Mouse (Mus musculus): Measurements from ENCODE around the gene Trafd1. TPM values are rescaled to one million over a fixed set of nuclear protein-coding genes. Genes with fewer than 3 reads are reported as not detected.

Trafd1 gene
- polyA plus RNA-seq (2011; ENCODE audit: insufficient read depth, insufficient read length, low replicate concordance, missing spikeins), result 59.7 and 114 TPM in 2 replicates

DNA sequence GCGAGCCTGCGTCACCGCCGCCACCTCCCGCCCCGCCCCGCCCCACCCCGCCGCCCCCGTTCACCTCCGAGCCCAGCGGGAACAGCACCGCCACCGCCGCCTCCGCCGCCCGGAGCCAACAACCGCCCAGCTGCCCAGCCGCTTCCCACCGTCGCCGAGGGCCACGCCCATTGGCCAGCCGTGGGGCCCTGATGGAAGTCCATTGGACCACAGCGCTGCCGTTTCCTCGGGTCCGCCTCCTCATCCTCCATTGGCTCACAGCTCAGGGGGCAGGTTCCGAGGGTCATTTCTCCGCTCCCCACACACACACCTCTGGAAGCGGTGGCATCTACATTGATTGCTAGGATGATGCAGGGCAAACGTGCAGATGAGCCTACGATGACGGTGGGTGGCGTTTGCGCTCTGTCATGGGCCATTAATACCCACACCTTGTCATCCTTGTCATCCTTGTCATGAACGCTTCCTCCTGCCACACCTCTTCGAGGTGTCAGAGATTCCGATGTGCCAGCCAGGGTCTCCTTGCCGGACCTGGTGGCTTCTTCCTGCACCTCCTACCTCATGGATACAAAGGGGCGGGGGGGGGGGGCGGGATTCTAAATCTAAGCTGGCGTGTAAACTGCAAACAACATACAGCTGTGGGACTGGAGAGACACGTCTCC lies at the start of gene Trafd1:
Gene Trafd1 (minus strand): TSS at position 172 of the 659 bp plus-strand sequence.
- WGBS, result under 1% methylated on average over 39 of the region's 45 CpGs
- Histone ChIP-seq H3K4me1 (ENCODE audit: control insufficient read depth, insufficient read depth, low read length) (no peaks in the 10 kb centered on the region; the same call in 1 of the 2 replicates), H3K4me3 (replicated peaks; ENCODE audit: control insufficient read depth, low read depth, low read length) (peak within 1 kb of the TSS; percentile 95), H3K27ac (ENCODE audit: control insufficient read depth, insufficient read depth, low read depth, low read length, poor library complexity) (peak within 1 kb of the TSS; percentile 93)
- TF ChIP-seq POLR2A (IDR thresholded peaks at IDR 0.05; ENCODE audit: borderline replicate concordance, control insufficient read depth, low read depth, low read length) (peak; percentile 55; the same call in 1 of the 2 replicates), CTCF (IDR thresholded peaks at IDR 0.05; ENCODE audit: control insufficient read depth, insufficient read depth, low read length) (peak; percentile 12; the same call in 1 of the 2 replicates)

DNA sequence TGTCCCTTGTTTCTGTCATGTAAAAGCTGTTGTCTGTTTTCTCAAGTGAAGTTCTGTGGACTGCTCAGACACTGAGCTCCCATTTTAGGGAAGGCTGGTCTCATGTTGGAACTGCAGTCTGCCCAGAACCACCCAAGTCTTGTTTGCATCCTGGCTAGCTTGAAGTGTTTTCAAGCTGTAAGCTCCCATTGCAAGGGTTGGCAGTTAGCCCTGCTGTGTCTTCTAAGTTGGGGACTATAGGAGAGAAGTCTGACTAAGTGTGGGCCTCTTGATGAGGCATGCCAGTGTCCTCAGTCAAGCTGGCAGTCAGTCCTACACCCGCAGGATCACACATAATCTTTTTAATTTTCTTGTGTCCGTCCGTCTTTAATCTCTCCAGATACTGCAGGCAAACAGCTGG lies 43.5 kb upstream of the Trafd1 start:
- H3K4me3 ChIP-seq (replicated peaks; ENCODE audit: control insufficient read depth, low read depth, low read length), result no peak overlapping the region
- 89% methylated on average over 3 of the region's 3 CpGs for WGBS
- no peak overlapping the region for H3K27ac ChIP-seq (ENCODE audit: control insufficient read depth, insufficient read depth, low read depth, low read length, poor library complexity)
- TF ChIP-seq POLR2A (IDR thresholded peaks at IDR 0.05; ENCODE audit: borderline replicate concordance, control insufficient read depth, low read depth, low read length) (no peak), CTCF (IDR thresholded peaks at IDR 0.05; ENCODE audit: control insufficient read depth, insufficient read depth, low read length) (no peak)
- no peaks in the 10 kb centered on the region for H3K4me1 ChIP-seq (ENCODE audit: control insufficient read depth, insufficient read depth, low read length)

DNA sequence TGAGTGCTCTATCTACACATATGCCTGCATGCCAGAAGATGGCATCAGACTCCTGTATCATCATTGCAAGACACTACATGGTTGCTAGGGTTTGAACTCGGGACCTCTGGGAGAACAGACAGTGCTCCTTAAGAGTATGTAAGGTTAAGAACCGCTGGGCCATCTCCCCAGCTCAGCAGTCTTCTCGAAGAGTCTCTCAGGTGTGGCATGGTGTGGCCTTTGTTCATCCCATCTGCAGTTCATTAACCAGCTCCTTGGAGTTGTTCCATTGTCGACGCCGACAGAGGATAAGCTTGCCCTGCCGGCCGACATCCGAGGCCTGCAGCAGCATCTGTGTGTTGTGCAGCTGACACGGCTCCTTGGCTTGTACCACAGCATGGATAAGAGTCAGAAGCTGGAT lies 37.9 kb upstream of the Trafd1 start:
- 92% methylated on average over 10 of the region's 10 CpGs for WGBS
- no peak overlapping the region for H3K4me3 ChIP-seq (replicated peaks; ENCODE audit: control insufficient read depth, low read depth, low read length)
- TF ChIP-seq POLR2A (IDR thresholded peaks at IDR 0.05; ENCODE audit: borderline replicate concordance, control insufficient read depth, low read depth, low read length) (no peak), CTCF (IDR thresholded peaks at IDR 0.05; ENCODE audit: control insufficient read depth, insufficient read depth, low read length) (no peak)
- H3K4me1 ChIP-seq (ENCODE audit: control insufficient read depth, insufficient read depth, low read length), result no peaks in the 10 kb centered on the region
- no peak overlapping the region for H3K27ac ChIP-seq (ENCODE audit: control insufficient read depth, insufficient read depth, low read depth, low read length, poor library complexity)

DNA sequence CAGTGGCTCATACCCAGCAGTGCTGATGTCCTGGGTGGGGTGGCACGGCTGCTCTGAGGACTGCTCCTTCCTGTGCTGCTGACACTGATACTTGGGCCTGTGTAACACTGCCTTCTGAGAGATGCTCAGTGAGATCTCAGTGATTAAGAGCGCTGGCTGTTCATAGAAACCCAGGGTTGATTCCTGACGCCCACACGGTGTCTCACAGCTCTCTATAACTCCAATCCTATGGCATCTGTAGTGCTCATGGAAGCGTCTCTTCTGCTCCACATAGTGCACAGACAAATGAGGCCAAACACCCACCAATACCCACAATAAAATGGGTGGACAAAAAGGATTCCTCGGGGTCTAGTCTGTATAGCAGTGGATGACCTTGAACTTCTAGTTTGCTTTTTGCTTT lies 37.4 kb upstream of the Trafd1 start:
- Histone ChIP-seq H3K27ac (ENCODE audit: control insufficient read depth, insufficient read depth, low read depth, low read length, poor library complexity) (no peak overlapping the region), H3K4me1 (ENCODE audit: control insufficient read depth, insufficient read depth, low read length) (no peaks in the 10 kb centered on the region), H3K4me3 (replicated peaks; ENCODE audit: control insufficient read depth, low read depth, low read length) (no peak overlapping the region)
- 90% methylated on average over 6 of the region's 6 CpGs for WGBS
- TF ChIP-seq CTCF (IDR thresholded peaks at IDR 0.05; ENCODE audit: control insufficient read depth, insufficient read depth, low read length) (no peak), POLR2A (IDR thresholded peaks at IDR 0.05; ENCODE audit: borderline replicate concordance, control insufficient read depth, low read depth, low read length) (no peak)

DNA sequence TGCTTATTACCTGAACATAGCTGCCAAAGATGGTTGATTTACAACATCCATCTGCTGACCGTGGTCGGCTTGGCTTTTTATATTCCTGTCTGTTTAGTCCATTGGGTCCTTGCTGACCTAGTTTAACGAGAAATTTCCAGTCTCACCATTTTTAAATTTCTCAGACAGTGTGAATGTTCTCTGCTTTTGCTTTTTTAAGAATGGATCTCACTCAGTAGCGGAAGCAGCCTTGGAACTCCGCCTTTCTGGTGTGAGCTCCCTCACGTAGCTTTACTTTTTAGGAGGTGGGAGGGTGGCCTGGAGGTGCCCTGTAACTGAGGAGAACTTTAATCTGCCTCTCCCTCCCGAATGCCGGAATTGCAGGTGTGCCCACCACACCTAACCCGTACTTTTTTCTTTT lies 35.3 kb upstream of the Trafd1 start:
- Histone ChIP-seq H3K4me3 (replicated peaks; ENCODE audit: control insufficient read depth, low read depth, low read length) (no peak overlapping the region), H3K27ac (ENCODE audit: control insufficient read depth, insufficient read depth, low read depth, low read length, poor library complexity) (no peak overlapping the region), H3K4me1 (ENCODE audit: control insufficient read depth, insufficient read depth, low read length) (no peaks in the 10 kb centered on the region)
- no peak for TF ChIP-seq POLR2A (IDR thresholded peaks at IDR 0.05; ENCODE audit: borderline replicate concordance, control insufficient read depth, low read depth, low read length)
- no peak for TF ChIP-seq CTCF (IDR thresholded peaks at IDR 0.05; ENCODE audit: control insufficient read depth, insufficient read depth, low read length)
- WGBS, result 88% methylated on average over 9 of the region's 9 CpGs

DNA sequence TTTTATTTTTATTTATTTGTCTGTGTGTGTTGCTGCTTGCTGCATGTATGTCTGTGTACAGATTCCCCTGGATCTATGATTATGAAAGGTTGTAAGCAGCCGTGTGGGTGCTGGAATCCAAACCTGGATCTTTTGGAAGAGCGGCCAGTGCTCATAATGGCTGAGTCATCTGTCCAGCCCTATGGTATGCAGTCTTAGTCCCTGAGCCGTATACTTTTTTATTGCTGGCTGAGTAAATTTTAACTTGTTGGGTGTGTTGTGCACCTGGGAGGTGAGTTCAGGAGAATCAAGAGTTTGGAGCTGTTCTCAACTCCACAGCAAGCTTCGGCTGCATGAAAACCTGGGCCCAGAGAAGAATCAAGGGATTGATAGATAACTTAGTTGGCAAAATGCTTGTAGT lies 25.5 kb upstream of the Trafd1 start:
- no peak overlapping the region for H3K4me3 ChIP-seq (replicated peaks; ENCODE audit: control insufficient read depth, low read depth, low read length)
- TF ChIP-seq POLR2A (IDR thresholded peaks at IDR 0.05; ENCODE audit: borderline replicate concordance, control insufficient read depth, low read depth, low read length), result no peak
- no peak for TF ChIP-seq CTCF (IDR thresholded peaks at IDR 0.05; ENCODE audit: control insufficient read depth, insufficient read depth, low read length)
- no peaks in the 10 kb centered on the region; the same call in 1 of the 2 replicates for H3K4me1 ChIP-seq (ENCODE audit: control insufficient read depth, insufficient read depth, low read length)
- WGBS, result 87% methylated on average over 4 of the region's 4 CpGs
- no peak overlapping the region for H3K27ac ChIP-seq (ENCODE audit: control insufficient read depth, insufficient read depth, low read depth, low read length, poor library complexity)

DNA sequence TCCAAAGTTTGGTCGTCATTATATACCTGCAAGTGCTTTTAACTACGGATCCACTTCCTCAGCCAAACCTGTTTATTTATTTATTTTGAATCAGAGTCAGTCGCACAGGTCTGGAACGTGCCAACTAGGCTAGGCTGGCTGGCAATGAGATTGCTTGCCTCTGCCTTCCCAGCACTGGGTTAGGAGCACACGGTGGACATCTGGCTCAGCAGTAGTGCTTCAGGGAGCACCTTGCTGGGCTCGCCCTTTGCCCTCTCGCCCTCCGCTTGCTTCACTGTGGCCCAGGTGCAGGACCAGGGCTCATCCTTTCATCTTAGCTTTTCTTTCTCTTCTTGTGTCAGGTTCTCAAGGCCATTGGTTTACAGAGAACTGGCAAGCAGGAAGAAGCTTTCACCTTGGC lies 22.4 kb upstream of the Trafd1 start:
- TF ChIP-seq POLR2A (IDR thresholded peaks at IDR 0.05; ENCODE audit: borderline replicate concordance, control insufficient read depth, low read depth, low read length) (no peak), CTCF (IDR thresholded peaks at IDR 0.05; ENCODE audit: control insufficient read depth, insufficient read depth, low read length) (no peak)
- Histone ChIP-seq H3K4me1 (ENCODE audit: control insufficient read depth, insufficient read depth, low read length) (no peaks in the 10 kb centered on the region; the same call in 1 of the 2 replicates), H3K27ac (ENCODE audit: control insufficient read depth, insufficient read depth, low read depth, low read length, poor library complexity) (no peak overlapping the region), H3K4me3 (replicated peaks; ENCODE audit: control insufficient read depth, low read depth, low read length) (no peak overlapping the region)
- WGBS, result 92% methylated on average over 8 of the region's 8 CpGs

DNA sequence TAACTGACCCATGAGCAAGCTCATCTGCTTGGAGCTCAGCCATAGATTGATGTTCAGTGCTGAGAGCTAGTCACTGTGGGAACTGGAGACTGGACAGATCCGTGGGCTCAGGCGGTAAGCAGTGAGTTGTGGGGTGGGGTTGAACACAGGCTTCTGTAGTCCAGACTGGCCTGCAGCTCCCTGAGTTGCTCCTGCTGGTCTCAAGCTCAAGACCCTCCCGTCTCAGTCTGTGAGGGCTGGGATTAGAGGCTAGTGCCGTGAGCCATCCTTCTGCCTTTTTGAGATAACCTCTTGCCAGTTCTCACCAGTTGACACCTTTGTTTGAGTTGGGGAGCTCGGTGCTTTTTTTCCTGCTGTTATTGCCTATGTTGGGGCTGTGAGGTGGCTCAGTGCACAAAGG lies 15.4 kb upstream of the Trafd1 start:
- WGBS, result 61% methylated on average over 5 of the region's 5 CpGs
- H3K27ac ChIP-seq (ENCODE audit: control insufficient read depth, insufficient read depth, low read depth, low read length, poor library complexity), result no peak overlapping the region
- H3K4me1 ChIP-seq (ENCODE audit: control insufficient read depth, insufficient read depth, low read length), result peaks cover 2% of the 10 kb centered on the region; the same call in 1 of the 2 replicates
- TF ChIP-seq POLR2A (IDR thresholded peaks at IDR 0.05; ENCODE audit: borderline replicate concordance, control insufficient read depth, low read depth, low read length), result no peak
- H3K4me3 ChIP-seq (replicated peaks; ENCODE audit: control insufficient read depth, low read depth, low read length), result no peak overlapping the region

All from bone marrow, adult 2 months (tissue).